Mouse (Mus musculus) embryonic facial prominence, embryonic 11.5 days (tissue): ENCODE data around the gene Il5ra. TPM values are rescaled to one million over a fixed set of nuclear protein-coding genes. Genes with fewer than 3 reads are reported as not detected.

ENCODE experiments used
- polyA plus RNA-seq: library from polyadenylated mRNA; unstranded; fragments of >200 nt; fragmentation: Nextera tagmentation; extraction: Ambion mirVana; gene quantifications from 2 replicates; pipeline ENCODE4 v1.2.1, GENCODE M21; 2014

The Il5ra gene
- polyA plus RNA-seq, 1 experiment from 2014 or later, result not detected

Other genes with a start within 250 kb of the Il5ra start
- 79.2 and 91.4 TPM in 2 replicates for gene Trnt1, start 20.1 kb upstream of the Il5ra start, polyA plus RNA-seq
- 55.6 and 57.3 TPM in 2 replicates for gene Crbn, start 51.0 kb upstream of the Il5ra start, polyA plus RNA-seq